Mouse (Mus musculus) liver, embryonic 14.5 days (tissue): Measurements from ENCODE around the gene Gm10260. TPM values are rescaled to one million over a fixed set of nuclear protein-coding genes. Genes with fewer than 3 reads are reported as not detected.

Experiments
- ATAC-seq: fragments of 200-750 bp; cut with Nextera tagmentation; 2 replicates; pipeline ENCODE4 v1.8.0; 2017; ENCODE audit warnings: moderate number of reproducible peaks, mild to moderate bottlenecking, moderate library complexity; ENCODE audit not compliant: insufficient read depth
- DNase-seq, 3 experiments: peaks; one replicate each; pipeline ENCODE4 v3.0.0-alpha.2; 2012 to 2013; ENCODE audit warnings: low read depth in 3 of 3, low spot score in 3 of 3
- H3K27ac ChIP-seq: fragments of 300-500 bp; sonication (generic); 2 replicates; pipeline ENCODE4 v1.5.1; 2014; ENCODE audit warnings: moderate library complexity, mild to moderate bottlenecking, control low read depth, inconsistent platforms
- H3K27me3 ChIP-seq: fragments of 300-500 bp; sonication (generic); 2 replicates; pipeline ENCODE4 v1.6.1; 2014; ENCODE audit warnings: mild to moderate bottlenecking, low read length, moderate library complexity; ENCODE audit not compliant: control insufficient read depth, insufficient read depth
- H3K36me3 ChIP-seq: fragments of 300-500 bp; sonication (generic); replicated peaks from 2 replicates; pipeline ENCODE4 v1.6.1; 2014; ENCODE audit warnings: low read depth; ENCODE audit not compliant: control insufficient read depth, insufficient read depth
- H3K4me1 ChIP-seq, 2 experiments: fragments of 200-500 bp in 1 of 2; fragments of 300-500 bp in 1 of 2; sonication (generic) in 1 of 2; replicated peaks; 2 replicates each; pipeline ENCODE4 v1.6.1; 2012 to 2014; ENCODE audit warnings: antibody characterized with exemption in 1 of 2, inconsistent platforms in 1 of 2, low read length in 1 of 2; ENCODE audit not compliant: control insufficient read depth in 2 of 2, insufficient read depth in 2 of 2
- H3K4me2 ChIP-seq: fragments of 300-500 bp; sonication (generic); 2 replicates; pipeline ENCODE4 v1.6.1; 2014; ENCODE audit warnings: low read depth, mild to moderate bottlenecking, control low read depth, moderate library complexity
- H3K4me3 ChIP-seq, 2 experiments: fragments of 200-500 bp in 1 of 2; fragments of 300-500 bp in 1 of 2; sonication (generic) in 1 of 2; 2 replicates each; pipeline ENCODE4 v1.5.1; 2012 to 2014; ENCODE audit warnings: low read depth in 2 of 2, low read length in 2 of 2, mild to moderate bottlenecking in 2 of 2, control low read depth in 1 of 2, inconsistent platforms in 1 of 2, moderate library complexity in 1 of 2; ENCODE audit not compliant: insufficient read depth in 1 of 2
- H3K9ac ChIP-seq: fragments of 300-500 bp; sonication (generic); replicated peaks from 2 replicates; pipeline ENCODE4 v1.6.1; 2014; ENCODE audit warnings: mild to moderate bottlenecking, control low read depth, moderate library complexity
- H3K9me3 ChIP-seq: fragments of 300-500 bp; sonication (generic); 2 replicates; pipeline ENCODE4 v1.6.1; 2016; ENCODE audit warnings: low read length, mixed read lengths; ENCODE audit not compliant: control insufficient read depth
- CTCF ChIP-seq: IDR thresholded peaks from 2 replicates; pipeline ENCODE4 v1.5.1; 2016; ENCODE audit warnings: antibody characterized with exemption, low read depth, control low read depth
- EP300 ChIP-seq: IDR thresholded peaks from 2 replicates; pipeline ENCODE4 v1.6.1; 2016; ENCODE audit warnings: antibody characterized with exemption, low read depth
- WGBS: fragments of 180-500 bp; shearing (Covaris S2); extraction: QIAGEN DNeasy Blood & Tissue Kit; methylation state at CpG from one replicate; pipeline ENCODE4 v1.1.7; 2014; ENCODE audit not compliant: insufficient replicate concordance; 5-methylcytosine and 5-hydroxymethylcytosine counted together
- polyA plus RNA-seq, 2 experiments: library from polyadenylated mRNA; depleted of rRNA in 1 of 2; stranded (reverse) in 1 of 2; unstranded in 1 of 2; fragments of >200 nt; fragmentation: Nextera tagmentation in 1 of 2; extraction: Ambion mirVana in 1 of 2; gene quantifications; 2 replicates each; pipeline versions ENCODE4 v1.2.1 to v1.2.3; 2012 to 2014

Gene Gm10260
- polyA plus RNA-seq (2012; rRNA removed) (3.7 and 29.6 TPM in 2 replicates), polyA plus RNA-seq (2014; fragmentation: Nextera tagmentation; extraction: Ambion mirVana) (0.99 and 2.3 TPM in 2 replicates)

DNA sequence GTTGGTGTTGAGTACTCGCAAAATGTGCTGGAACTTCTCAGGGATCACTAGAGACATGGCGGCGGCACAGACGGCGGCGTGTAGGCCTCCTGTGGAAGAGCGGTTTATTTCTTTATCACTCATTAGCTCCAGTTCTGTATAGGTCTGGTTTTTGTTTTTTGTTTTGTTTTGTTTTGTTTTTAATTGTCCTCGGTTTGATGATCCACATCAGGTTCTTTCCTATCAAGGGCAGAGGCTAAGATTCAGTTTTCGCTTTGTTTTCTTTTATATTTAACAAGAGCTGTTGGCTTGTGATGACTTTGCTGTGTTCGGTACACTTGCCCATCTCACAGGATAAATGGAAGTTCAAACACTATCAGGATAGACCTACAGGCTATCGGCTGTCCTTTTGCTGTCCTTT is at the start of gene Gm10260:
Gene Gm10260, minus strand, starts transcription at position 101 of the 400 bp plus-strand sequence.
- no peak within 1 kb of the TSS for H3K4me2 ChIP-seq
- DNase-seq (no peak), ATAC-seq (no peak)
- H3K9ac ChIP-seq, result no peak within 1 kb of the TSS
- no peaks in the 10 kb centered on the region for H3K9me3 ChIP-seq
- TF ChIP-seq EP300, result no peak
- TF ChIP-seq CTCF, result no peak
- no peak within 1 kb of the TSS for H3K4me3 ChIP-seq
- 90% methylated on average over 10 of the region's 11 CpGs for WGBS
- no peak within 1 kb of the TSS for H3K27ac ChIP-seq
- no peaks in the 10 kb centered on the region for H3K27me3 ChIP-seq
- H3K4me1 ChIP-seq, result peaks cover 12 to 13% of the 10 kb centered on the region in 2 experiments
- H3K36me3 ChIP-seq, result no peaks in the 10 kb centered on the region

- Histone ChIP-seq H3K4me2 (no peak overlapping the region), H3K4me3 (no peak overlapping the region), H3K4me1 (no peaks in the 10 kb centered on the region), H3K27ac (no peak overlapping the region), H3K27me3 (no peaks in the 10 kb centered on the region), H3K9me3 (no peaks in the 10 kb centered on the region), H3K36me3 (no peaks in the 10 kb centered on the region), H3K9ac (no peak overlapping the region)
- ATAC-seq (no peak), DNase-seq (no peak)
- TF ChIP-seq EP300, result no peak
- TF ChIP-seq CTCF, result no peak
- 66% methylated on average over 4 of the region's 4 CpGs for WGBS
These were observed 49.4 kb upstream of the Gm10260 start for GRCm38 (mm10) chr13:97809828-97810227.

DNA sequence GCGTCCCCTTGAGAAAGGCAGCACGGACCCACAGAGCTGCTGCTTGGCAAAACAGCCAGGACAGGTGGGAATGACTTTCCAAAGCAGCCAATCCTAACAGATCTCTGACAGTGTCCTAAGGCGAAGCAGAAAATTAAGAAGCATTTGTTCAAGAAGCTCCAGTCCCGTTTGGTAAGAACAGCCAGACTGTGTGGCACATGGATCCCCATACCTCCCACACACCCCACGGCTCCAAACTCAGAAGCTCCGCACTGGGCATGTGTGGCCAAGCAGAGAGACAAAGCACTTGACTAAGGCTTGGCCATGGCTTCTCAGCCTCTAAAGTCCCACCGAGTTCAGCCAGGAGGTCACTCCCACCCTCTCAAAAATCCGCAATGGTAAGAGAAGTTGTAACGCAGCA is 45.5 kb upstream of the Gm10260 start:
- H3K27me3 ChIP-seq, result no peaks in the 10 kb centered on the region
- no peak for DNase-seq
- no peak overlapping the region for H3K9ac ChIP-seq

DNA sequence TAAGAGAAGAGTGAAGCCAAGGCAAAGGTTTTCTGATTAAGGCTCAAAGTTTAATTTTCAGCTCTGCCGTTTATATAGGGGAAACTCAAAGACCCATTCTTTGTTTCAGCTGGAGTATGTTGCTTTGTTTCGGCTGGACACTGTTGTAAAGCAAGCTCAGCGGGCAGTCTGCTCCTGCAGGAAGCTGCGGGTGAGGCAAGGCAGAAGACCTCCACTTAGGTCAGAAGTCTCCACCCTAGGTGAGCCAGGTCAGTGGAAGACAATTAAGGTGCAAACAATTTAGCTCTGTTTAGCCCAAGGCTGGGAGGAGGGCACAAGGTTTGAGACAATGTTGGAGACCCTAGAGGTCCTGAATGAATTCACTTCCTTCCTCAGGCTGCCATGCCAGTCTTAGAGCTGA is 42.0 kb upstream of the Gm10260 start:
- Histone ChIP-seq H3K9me3 (no peaks in the 10 kb centered on the region), H3K4me3 (no peak overlapping the region), H3K27ac (no peak overlapping the region), H3K4me1 (peaks cover 0 to 2% of the 10 kb centered on the region in 2 experiments; a peak in 1 of 4 replicates), H3K4me2 (no peak overlapping the region), H3K36me3 (no peaks in the 10 kb centered on the region), H3K9ac (no peak overlapping the region), H3K27me3 (no peaks in the 10 kb centered on the region)
- TF ChIP-seq CTCF (no peak), EP300 (no peak)
- DNase-seq, result no peak
- 57% methylated on average over 4 of the region's 4 CpGs for WGBS
- no peak for ATAC-seq

More for the DNA sequence above, 45.5 kb upstream of the Gm10260 start:
- Histone ChIP-seq H3K9me3 (no peaks in the 10 kb centered on the region), H3K27ac (no peak overlapping the region), H3K4me1 (no peaks in the 10 kb centered on the region; a peak in 1 of 4 replicates), H3K4me3 (no peak overlapping the region), H3K36me3 (no peaks in the 10 kb centered on the region), H3K4me2 (no peak overlapping the region)
- TF ChIP-seq EP300 (no peak), CTCF (no peak)
- WGBS, result 74% methylated on average over 9 of the region's 9 CpGs
- no peak for ATAC-seq

- ATAC-seq, result no peak
- no peak overlapping the region for H3K4me2 ChIP-seq
- WGBS, result 65% methylated on average over 5 of the region's 5 CpGs
- H3K9me3 ChIP-seq, result no peaks in the 10 kb centered on the region
- H3K27me3 ChIP-seq, result no peaks in the 10 kb centered on the region; the same call in 1 of the 2 replicates
- H3K4me3 ChIP-seq, result no peak overlapping the region
- TF ChIP-seq CTCF, result no peak
- no peak for TF ChIP-seq EP300
- H3K27ac ChIP-seq, result no peak overlapping the region
- no peak overlapping the region for H3K9ac ChIP-seq
- no peaks in the 10 kb centered on the region for H3K36me3 ChIP-seq
- DNase-seq, result no peak
- peaks cover 10 to 17% of the 10 kb centered on the region in 2 experiments for H3K4me1 ChIP-seq
These were observed 37.0 kb upstream of the Gm10260 start for GRCm38 (mm10) chr13:97797462-97797861.
